Mouse (Mus musculus) kidney, postnatal 25 days (tissue): Measurements from ENCODE around the gene Fbln7.

Source experiments
- DNase-seq, 2 experiments: peaks; one replicate each; pipeline ENCODE4 v3.0.0; 2021; ENCODE audit warnings: mixed read lengths in 2 of 2

The Fbln7 gene

DNA sequence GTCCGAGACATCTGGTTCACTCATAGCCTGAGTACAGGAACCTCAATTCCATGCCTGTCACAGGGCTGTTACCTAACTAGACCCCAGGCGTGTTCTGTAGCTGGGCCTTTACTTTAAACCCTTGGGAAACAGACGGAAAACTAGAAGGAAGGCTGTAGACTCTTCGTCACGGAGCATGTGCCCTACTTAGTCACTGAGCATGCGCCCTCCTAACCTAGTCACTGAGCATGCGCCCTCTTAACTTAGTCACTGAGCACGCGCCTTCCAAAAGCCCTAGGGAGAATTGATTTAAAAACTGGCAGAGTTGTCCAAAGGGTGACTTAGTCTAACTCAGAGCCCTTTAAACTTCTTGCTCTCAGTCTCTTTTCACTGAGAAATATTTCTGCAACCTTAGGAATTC is at the start of gene Fbln7:
Fbln7 (plus strand) TSS at position 346 of the 400 bp plus-strand sequence.
- DNase-seq = no peak

DNA sequence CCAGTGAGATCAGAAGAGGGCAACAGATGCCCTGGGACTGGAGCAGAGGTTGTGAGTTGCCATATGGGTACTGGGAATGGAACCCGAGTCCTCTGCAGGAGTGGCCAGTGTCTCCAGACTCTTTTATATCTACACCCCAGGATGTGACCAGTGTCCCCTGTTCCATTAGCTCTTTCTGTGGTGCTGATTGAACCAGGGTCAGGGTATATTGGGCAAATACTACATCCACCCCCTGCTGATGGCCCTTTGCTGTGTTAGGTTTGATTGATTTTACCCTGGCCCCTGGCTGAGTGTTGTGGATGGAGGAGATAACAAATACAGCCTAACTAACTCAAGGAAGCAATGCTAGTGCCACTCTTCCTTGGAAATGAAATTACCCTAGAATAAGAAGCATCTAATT is 46.5 kb upstream of the Fbln7 start:
- no peak for DNase-seq

DNA sequence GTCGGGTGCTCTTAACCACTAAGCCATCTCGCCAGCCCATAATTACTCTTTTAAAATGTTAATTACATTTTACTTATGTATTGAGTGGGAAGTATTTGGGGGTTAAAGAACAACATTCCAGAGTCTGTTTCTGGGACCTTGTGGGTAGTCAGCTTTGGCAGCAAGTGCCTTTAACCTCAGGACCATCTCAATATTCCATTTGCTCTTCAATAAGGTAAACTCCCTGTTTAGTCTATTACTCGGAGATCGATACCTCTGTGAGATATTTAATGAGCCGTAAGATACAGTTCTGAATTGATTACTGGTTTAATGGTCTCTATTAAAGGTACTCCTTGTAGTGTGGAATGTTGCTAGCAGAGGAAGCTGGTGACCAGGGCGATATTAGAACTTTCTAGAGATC is 45.9 kb upstream of the Fbln7 start:
- no peak for DNase-seq

DNA sequence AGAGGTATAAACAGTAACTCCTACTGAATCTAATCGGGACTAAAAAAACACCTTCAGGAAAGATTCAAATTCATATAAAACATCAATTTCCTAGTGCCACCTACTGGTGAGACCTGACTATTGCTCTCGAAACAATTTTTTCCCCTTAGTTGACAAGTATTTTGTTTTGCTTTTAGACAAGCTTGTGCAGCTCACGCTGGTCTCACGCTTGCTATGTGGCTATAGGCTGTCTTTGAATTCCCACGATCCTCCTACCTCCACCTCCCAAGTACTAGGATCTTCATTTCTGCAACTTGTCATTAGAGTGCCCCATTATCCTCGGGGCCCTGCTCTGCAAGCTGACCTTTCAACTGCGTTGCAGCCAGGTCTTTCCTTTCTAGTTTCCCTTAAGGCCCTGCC is 45.4 kb upstream of the Fbln7 start:
- peak in 1 of 2 experiments; percentile 70 for DNase-seq

DNA sequence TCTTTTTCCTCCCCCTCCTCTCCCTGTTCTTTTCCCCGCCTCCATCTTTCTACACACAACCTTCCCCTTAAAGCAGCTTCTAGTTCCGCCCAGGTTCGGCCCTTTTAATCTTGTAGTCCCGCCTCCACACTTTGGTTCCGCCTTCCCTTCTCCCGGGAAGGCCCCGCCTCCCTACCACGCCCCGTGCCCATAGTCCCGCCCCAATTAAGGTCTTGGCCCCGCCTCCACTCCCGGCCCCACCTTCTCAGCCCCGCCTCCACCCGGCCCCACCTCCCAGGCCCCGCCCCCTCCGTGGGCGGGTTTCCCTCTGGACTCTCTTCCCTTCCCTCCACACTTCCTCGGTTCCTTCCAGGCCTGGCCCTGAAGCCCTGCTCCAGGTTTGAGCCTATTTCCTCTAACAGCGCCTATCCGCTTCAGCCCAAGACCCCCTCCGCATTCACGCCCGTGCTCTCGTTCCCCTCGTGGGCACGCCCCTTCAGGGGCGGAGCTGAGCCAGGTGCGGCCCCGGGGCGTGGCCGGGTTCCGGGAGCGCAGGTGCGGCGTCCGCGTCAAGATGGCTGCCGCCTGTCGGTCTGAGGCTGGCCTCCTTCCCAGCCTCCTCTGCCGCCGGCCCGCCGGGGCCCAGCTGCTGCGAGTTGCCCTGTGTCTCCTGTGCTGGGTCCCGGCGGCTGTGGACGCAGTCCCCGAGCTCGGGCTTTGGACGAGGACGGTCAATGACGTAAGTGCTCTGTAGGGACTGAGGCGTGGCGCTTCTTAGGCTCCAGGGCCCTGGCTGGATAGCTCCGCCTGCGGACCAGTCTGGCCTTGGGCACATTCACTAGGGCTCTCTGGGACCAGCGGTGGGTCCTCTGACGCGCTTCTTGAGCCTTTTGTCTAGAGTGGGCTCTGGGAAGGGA is 44.7 kb upstream of the Fbln7 start, which contains the start of gene Tmem87b:
Tmem87b (plus strand) TSS at position 333 of the 896 bp plus-strand sequence.
- peak; percentile 96 to 98 for DNase-seq

DNA sequence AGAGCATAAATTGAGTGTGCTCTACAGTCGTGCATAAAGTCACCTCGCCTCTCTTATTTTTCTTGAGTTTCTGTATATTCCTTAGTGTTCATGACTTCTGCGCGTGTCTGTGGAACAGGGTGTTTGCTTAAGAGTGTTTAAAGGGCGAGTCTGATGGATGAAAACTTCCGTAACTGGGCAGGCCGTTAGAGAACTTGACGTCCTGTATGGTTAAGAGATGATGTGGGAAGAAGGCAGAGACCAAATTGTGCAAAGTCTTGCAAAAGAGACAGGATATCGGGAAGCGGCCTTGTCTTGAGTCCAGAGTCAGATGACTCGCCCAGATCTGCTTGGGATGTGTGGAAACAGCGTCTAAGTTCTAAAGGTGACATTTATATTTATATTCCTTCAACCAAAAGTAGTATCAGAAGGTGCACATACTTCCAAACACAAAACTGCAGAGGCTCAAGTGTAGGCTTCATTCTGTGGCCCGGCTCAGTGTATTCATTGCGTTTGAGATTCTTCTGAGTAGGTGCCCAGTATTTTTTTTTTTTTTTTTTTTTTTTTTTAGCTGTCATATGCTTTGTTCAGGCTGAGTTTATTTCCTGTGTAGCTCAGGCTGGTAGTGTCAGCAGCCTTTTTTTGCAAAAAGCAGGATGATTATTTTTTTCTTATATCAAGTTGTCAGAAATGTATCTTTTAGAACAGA is 43.7 kb upstream of the Fbln7 start:
- peak in 1 of 2 experiments; percentile 13 for DNase-seq

DNA sequence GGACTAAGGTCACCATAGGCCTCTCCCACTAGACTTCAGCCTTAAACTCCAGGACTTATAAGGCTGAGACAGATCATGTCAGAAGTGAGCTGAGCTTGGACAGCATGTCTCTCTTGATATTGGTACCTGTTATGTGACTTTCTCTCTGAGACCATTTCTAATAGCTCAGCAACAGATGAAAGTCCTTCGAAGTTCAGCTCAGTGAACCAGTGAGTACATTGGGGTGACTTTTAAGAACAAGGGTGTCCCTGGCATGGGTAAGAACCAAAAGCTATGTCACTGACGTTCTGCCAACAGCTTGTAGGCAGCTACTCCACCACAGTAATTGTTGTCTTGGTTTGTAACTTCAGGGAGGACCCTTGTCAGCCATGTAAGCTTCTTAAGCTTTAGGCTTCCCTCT is 42.1 kb upstream of the Fbln7 start:
- DNase-seq = peak in 1 of 2 experiments; percentile 41

DNA sequence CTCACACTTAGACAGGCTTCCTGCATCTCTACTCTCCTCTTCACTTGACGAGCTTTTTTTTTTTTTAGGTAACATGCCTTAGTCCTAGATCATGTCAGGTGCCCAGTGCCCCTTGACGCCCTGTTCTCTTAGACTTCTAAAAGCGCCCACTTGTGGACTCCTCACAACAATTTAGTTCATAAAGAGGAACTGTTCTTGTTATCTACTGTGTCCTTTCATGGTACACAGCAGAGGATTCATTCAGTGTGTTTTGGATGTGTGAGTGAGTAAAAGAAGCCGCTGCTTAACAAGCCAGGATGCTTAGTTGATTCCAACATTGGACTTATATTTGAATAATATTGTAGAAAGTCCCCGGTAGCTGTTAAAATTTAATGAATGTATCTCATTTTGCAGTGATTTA is 38.9 kb upstream of the Fbln7 start:
- DNase-seq = no peak

DNA sequence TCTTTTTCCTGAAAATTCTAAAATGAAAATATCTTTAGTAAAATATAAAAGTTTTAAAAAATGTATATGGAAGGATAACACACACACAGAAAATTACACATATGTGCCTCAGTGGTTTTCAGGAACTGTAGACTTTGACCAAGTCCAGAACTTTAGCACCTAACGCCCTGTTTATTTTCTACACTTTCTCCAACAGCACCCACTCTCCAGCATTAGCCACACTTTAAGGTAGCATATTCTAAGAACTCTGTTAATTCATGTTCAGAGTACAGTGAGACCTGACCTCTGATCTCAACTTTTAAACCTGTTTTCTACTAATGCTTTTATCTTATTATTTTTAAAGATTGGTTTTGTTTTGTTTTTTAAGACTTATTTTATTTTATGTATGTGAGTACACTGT is 35.0 kb upstream of the Fbln7 start:
- no peak for DNase-seq

DNA sequence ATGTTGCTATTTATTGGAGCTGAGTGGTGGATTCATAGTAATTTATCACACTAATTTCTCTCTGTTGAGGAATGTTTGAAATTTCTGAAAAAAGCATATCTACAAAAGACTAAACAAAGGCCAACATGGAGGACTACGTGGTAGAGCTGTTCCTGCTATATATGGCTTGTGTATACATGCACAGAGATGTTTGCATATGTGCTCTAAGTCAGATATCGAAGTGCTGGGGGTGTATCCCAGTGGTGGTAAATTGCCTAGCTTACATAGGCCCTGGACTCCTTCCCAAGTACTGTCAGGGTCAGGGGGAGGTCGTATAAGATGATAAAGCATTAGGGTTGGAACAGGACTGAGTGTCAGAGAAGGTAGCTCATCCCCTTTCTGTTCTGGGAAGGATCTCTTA is 30.2 kb upstream of the Fbln7 start:
- no peak for DNase-seq

DNA sequence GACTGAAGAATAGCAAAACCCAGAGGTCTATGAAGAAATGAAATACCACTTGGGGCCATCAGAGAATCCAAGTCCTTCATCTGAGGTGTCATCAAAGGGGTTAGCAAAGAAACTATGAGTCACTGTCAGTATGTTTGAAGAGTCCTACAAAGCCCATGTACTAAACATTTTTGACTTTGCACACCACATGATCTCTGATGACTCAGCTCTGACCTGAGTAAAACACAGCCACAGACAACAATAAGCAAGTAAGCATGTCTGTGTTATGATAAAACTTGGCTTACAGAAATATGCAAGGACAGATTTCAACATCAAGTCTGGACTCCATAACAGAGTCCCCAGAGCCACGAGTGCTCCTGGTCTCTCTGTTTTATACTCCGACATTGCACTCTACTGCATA is 29.7 kb upstream of the Fbln7 start:
- no peak for DNase-seq

DNA sequence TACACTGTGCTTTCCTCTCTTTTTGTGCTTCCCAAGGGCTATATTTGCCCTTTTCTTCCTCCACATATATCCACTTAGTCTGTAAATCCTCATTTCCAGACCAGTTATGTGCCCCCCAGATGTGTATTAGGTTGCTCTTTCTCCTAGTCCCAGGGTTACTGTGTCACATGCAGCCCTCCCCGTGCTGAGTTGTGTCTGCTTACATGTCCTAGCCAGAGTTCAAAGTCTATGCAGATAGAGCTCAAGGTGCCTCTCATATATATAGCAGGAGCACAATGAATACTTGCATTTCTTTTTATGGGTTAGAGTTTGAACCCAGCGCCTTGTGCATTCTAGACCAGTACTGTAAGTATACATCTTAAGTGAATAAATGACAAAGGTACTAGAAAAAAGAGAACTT is 29.3 kb upstream of the Fbln7 start:
- DNase-seq = no peak

DNA sequence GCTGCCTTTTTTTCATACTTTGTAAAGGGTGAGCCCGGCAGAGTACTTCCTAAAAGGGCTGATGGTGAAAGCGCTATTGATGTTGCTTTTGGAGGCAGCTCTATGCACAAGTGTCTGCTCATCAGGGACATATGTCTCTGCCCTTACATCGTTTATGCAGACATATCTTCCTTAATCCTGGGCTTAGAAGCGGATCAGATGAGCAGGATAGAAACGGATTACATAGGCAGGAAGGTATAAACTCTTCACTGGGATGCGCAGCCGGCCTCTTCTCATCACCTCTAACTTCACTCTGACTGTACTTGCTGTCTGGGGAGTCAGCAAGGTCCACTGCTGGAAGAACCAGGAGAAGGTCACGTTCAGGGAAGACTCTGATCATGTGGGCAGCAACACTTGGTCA is 25.2 kb upstream of the Fbln7 start:
- DNase-seq = no peak

DNA sequence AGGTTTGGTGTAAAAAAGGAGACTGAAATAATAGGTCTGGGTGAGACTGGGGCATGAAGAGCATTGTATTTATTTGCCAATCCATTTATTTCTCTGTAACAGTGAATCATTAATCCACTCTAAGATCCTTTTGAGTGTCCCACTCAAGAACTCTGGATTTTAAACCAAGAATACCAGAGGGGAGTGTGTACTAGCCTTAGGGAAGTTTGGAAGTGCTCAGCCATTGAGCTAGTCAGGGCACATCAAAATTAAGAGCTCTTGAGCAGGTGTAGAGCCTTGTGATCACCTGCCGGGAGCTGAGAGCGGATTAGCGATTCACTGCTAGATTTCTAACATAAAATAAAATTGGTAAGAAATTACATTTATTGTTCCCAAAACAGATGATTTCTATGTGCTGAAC is 24.2 kb upstream of the Fbln7 start:
- no peak for DNase-seq

DNA sequence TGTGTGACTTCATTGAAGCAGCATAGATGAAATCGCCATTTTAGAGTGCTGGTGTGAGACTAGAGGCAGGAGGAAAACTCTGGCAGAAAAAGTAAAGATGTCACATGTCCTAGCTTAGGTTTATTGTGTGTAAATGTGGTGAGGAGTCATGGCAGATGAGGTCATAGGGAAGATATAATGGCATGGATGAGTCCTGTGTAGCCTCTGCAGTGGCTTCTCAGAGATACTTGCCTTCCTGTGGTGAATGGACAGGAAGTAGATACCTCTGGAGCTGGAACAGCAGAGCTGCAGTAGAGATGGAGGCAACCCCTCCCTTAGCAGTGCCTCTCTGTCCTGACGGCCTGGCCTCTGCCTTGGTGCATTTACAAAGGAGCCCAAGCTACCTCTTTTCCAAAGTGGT is 23.3 kb upstream of the Fbln7 start:
- no peak for DNase-seq

DNA sequence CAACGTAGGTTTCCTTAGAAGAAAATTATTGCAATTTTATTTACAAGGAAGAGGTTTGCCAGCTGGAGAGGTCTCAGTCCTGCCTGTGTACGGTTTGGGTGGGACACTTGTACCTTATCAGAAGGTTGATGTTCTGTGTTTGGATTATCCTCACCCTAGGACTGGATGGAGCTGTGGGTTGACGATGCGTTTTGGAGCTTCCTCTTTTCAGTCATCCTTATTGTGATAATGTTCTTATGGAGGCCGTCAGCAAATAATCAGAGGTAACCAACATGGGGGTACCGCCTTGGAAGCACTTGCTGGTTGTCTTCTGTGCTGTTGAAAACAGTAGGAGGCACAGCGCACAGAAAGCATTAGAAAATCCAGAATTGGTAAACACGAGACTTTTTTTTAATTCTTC is 20.3 kb upstream of the Fbln7 start:
- DNase-seq = no peak

DNA sequence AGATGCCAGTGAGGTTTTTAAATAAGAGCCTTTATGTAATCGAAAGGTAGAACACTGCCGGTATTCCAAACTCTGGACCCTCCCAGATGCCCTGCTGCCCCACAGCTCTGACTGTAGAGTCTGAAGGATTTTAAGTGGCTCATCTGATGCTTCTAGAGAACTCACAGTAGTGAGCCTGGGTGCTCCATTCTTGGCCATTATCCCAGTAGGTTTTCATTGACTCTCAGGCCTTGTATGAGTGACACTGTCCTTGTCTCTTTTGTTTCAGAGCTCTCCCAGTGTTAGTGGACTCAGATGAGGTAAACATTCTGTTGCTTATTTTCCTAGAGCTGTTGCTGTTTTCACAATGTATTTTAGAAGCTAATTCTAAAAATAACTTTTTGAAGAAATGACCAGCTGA is 12.7 kb upstream of the Fbln7 start:
- DNase-seq = no peak

DNA sequence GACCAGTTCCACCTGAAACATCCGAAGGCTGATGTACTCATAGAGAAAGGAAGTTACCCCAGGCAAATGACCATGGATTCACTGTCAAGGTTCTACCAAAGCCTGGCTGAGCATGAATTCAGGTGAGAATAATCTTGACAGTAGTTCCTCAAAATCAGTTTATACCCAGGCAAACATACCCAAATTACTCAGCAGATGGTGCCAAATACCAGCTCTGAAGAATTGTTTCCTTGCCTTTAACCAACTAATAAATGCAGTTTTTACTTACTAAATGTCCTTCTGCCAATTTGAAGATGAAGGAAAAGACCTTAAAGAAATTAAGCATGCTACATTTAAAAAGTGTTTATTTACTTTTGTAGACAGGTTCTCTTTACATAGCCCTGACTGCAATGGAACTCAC is 6.1 kb upstream of the Fbln7 start:
- DNase-seq = no peak

DNA sequence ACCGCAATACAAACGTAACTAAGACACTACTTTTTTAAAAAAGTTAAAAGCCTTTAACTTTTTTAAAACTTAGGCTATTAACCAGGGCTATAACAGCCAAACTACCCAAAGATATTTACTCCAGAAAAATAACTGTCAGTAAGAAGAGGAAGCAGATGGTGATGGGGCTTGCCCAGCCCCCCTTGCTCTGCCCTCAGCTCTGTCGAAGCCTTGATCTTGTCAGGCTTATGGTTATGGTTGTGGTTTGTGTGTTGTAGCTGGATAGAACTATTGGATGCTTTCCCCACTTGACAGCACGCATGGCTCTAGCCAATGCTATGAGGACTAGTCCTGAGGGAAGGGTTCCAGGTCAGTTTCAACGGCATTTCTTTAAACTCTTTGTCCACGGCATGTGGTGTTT is 3.8 kb upstream of the Fbln7 start:
- DNase-seq = no peak

DNA sequence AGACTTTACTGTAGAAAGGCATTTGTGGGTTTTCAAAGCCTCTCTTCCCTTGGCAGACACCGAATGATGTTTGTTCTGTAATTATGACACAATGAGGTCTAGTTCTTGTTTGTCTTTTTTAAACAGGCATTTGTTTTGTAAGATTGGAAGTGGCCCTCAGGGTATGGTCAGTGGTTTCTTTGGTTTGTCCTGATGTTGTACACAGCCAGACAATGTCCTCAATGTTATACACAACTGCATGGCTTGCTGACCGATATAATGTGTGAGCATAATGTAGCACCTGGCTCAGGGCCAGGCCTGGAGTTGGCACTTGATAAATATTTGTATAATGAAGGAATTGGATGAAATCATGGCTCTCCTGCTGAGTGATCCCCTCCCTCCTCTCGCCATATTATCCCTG is 2.9 kb upstream of the Fbln7 start:
- DNase-seq = no peak

DNA sequence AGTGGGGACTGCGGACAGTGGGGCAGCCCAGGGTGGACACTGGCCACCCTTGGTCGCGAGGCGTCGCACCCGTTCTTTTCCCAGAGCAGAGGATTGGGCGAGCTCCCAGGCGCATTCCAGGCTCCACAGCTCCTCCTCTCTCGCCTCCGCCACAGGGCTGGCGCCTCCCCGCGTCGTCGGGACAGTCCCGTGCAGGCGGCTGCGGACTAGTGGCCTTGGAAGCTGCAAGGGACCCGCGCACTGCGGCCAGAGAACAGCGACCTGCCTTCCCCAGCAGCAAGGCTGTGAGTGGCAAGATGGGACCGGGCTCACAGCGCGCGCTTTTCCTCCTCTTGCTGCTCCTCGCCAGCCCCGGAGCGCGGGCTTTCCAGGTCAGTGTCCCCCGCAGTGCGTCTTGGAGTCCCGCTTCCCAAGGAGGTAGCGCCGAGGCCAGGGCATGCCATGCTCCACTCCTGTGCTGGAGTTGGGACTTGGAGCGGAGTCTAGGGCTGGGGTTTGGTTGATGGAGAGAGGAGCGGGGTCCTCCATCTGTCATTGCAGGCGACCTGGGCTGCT is 1.1 kb downstream of the Fbln7 start:
- peak; percentile 68 to 81 for DNase-seq

DNA sequence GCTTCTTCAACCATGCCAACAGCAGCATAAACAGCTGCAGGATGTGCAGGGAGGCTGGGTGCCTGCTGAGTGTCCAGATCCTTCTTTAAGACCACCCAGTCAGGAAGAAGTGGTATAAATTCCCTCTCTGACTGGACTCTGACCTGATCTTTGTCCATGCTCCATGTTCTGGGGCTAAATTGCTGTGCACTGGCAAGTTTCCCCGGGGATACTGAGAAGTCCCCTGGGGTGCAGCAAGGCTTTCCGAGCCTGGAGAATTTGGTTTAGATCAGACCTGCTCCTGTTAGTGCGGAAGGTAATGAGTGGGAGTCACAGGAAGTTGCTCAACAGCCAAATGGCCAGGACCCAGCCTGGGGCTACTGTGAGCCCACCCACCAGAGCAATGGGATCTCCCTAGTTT is 2.3 kb downstream of the Fbln7 start:
- DNase-seq = peak in 1 of 2 experiments; percentile 20

DNA sequence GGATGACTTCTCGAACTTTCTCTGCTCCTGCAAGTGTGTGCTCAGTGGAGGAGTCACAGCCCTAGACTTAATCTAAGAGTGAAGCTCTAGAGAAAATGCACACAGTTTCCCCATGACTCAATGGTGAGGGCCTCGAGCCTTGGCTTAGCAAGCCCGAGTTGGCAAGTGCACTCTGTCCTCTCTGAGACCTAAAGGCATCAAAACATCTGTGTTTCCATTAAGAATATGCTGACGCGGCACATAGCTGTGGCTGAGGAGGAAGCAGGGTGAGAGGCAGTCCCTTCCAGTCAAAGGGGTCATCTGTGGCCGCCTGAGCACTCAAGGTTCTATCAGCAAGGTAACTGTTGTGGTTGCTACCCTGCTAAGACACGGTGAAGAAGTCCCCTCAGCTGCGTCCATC is 8.9 kb downstream of the Fbln7 start:
- DNase-seq = no peak

DNA sequence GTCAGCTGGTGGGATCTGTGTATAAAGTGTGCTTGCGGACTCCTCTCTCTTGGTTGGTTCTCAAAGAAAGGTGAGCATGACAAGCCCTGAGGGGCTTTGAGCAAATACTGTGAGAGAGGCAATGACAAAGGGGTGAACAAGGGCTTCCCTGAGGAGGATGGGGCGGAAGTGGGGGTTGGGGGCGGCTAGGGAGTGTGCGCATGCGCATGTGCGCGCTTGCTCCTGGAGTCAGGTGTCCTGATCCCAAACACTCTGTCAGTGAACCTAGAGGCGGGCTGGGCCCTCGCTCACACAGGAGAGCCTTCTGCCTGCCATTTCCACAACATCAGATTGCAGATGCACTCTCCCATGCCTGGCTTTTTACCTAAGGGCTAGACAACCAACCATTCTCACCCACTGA is 9.5 kb downstream of the Fbln7 start:
- no peak for DNase-seq
